Mouse (Mus musculus) intestine, embryonic 14.5 days (tissue): Measurements from ENCODE around the gene Pole4. TPM values are rescaled to one million over a fixed set of nuclear protein-coding genes. Genes with fewer than 3 reads are reported as not detected.
"Not testable (repeated sequence)": the region's sequence is repeated elsewhere in the genome, so short reads cannot be mapped to it uniquely, and the experiment has no call there.

Experiments
- ATAC-seq: fragments of 200-750 bp; cut with Nextera tagmentation; replicated peaks from 2 replicates; pipeline ENCODE4 v1.8.0; 2017; ENCODE audit warnings: low read depth, moderate number of reproducible peaks, moderate TSS enrichment, moderate library complexity; ENCODE audit not compliant: low FRiP score, low TSS enrichment
- DNase-seq: peaks from one replicate; pipeline ENCODE4 v3.0.0-alpha.2; 2018; ENCODE audit warnings: low spot score
- H3K27ac ChIP-seq: fragments of 300-500 bp; sonication (generic); 2 replicates; pipeline ENCODE4 v1.5.1; 2014; ENCODE audit warnings: low read depth, mild to moderate bottlenecking, control low read depth
- H3K27me3 ChIP-seq: fragments of 300-500 bp; sonication (generic); replicated peaks from 2 replicates; pipeline ENCODE4 v1.6.1; 2014; ENCODE audit warnings: low read length, control low read depth; ENCODE audit not compliant: control insufficient read depth, insufficient read depth
- H3K36me3 ChIP-seq: fragments of 300-500 bp; sonication (generic); 2 replicates; pipeline ENCODE4 v1.6.1; 2014; ENCODE audit warnings: low read length, control low read depth; ENCODE audit not compliant: control insufficient read depth, insufficient read depth
- H3K4me1 ChIP-seq: fragments of 300-500 bp; sonication (generic); replicated peaks from 2 replicates; pipeline ENCODE4 v1.6.1; 2014; ENCODE audit warnings: low read length, control low read depth, mixed read lengths; ENCODE audit not compliant: control insufficient read depth, insufficient read depth
- H3K4me2 ChIP-seq: fragments of 300-500 bp; sonication (generic); 2 replicates; pipeline ENCODE4 v1.6.1; 2014; ENCODE audit warnings: low read length
- H3K4me3 ChIP-seq: fragments of 300-500 bp; sonication (generic); 2 replicates; pipeline ENCODE4 v1.5.1; 2014; ENCODE audit warnings: low read depth, low read length, control low read depth, mixed read lengths
- H3K9ac ChIP-seq: fragments of 300-500 bp; sonication (generic); 2 replicates; pipeline ENCODE4 v1.6.1; 2014; ENCODE audit warnings: mild to moderate bottlenecking, low read length
- H3K9me3 ChIP-seq: fragments of 300-500 bp; sonication (generic); 2 replicates; pipeline ENCODE4 v1.6.1; 2016; ENCODE audit warnings: low read length, control low read depth; ENCODE audit not compliant: control insufficient read depth
- WGBS: fragments of 180-500 bp; shearing (Covaris S2); extraction: QIAGEN DNeasy Blood & Tissue Kit; methylation state at CpG from one replicate; pipeline ENCODE4 v1.1.7; 2014; 5-methylcytosine and 5-hydroxymethylcytosine counted together
- polyA plus RNA-seq: library from polyadenylated mRNA; unstranded; fragments of >200 nt; fragmentation: Nextera tagmentation; extraction: Ambion mirVana; gene quantifications from 2 replicates; pipeline ENCODE4 v1.2.1, GENCODE M21; 2014

The Pole4 gene
- polyA plus RNA-seq, 1 experiment from 2014 or later: 107 TPM

DNA sequence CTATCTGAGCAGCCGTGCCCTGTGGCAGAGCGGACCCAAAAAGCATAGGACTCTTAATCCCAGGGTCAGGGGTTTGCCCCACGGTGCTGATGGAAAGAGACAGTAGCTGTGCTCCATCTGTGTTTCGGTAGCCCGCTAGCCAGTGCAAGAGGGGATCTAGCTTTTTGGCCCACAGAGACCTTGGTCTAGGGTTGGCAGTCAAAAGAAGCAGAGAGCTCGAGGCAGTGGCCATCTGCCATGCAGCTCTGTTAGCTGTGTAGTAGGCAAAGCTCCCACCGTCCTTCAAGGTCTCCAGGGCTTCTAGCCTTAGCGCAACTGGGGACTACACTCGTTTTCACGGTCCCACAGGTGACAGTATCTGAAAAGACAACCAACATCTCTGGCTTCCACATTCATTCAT lies 2.1 kb upstream of the Pole4 start:
- H3K9ac ChIP-seq: no peak overlapping the region
- H3K4me3 ChIP-seq: no peak overlapping the region
- no peaks in the 10 kb centered on the region for H3K9me3 ChIP-seq
- WGBS: 92% methylated on average over 10 of the region's 10 CpGs
- no peak for DNase-seq
- H3K4me1 ChIP-seq: no peaks in the 10 kb centered on the region
- no peak overlapping the region for H3K4me2 ChIP-seq
- ATAC-seq: no peak
- no peaks in the 10 kb centered on the region for H3K36me3 ChIP-seq
- H3K27me3 ChIP-seq: no peaks in the 10 kb centered on the region
- no peak overlapping the region for H3K27ac ChIP-seq

GRCm38 (mm10) chr6:82703710-82704109 lies 1.5 kb downstream of the Pole4 start:
- ATAC-seq: no peak
- Histone ChIP-seq H3K4me3 (no peak overlapping the region), H3K9ac (no peak overlapping the region), H3K9me3 (no peaks in the 10 kb centered on the region), H3K27me3 (no peaks in the 10 kb centered on the region), H3K4me2 (no peak overlapping the region), H3K4me1 (no peaks in the 10 kb centered on the region), H3K27ac (no peak overlapping the region), H3K36me3 (no peaks in the 10 kb centered on the region)
- DNase-seq: no peak
- WGBS: 93% methylated on average over 3 of the region's 3 CpGs

- H3K36me3 ChIP-seq: no peaks in the 10 kb centered on the region
- no peak overlapping the region for H3K27ac ChIP-seq
- no peak overlapping the region for H3K4me3 ChIP-seq
- no peak overlapping the region for H3K9ac ChIP-seq
- H3K4me2 ChIP-seq: no peak overlapping the region
- no peaks in the 10 kb centered on the region for H3K4me1 ChIP-seq
- DNase-seq: peak; percentile 95
- no peaks in the 10 kb centered on the region for H3K9me3 ChIP-seq
- H3K27me3 ChIP-seq: no peaks in the 10 kb centered on the region
- peak; percentile 89 for ATAC-seq
- WGBS: 30% methylated on average over 16 of the region's 16 CpGs
Observed at GRCm38 (mm10) chr6:82702593-82703017, 2.6 kb downstream of the Pole4 start.

GRCm38 (mm10) chr6:82701296-82701695 lies 3.9 kb downstream of the Pole4 start:
- no peaks in the 10 kb centered on the region for H3K9me3 ChIP-seq
- ATAC-seq (no peak), DNase-seq (no peak)
- no peak overlapping the region for H3K4me3 ChIP-seq
- 67% methylated on average over 6 of the region's 6 CpGs for WGBS
- no peak overlapping the region for H3K9ac ChIP-seq
- H3K4me2 ChIP-seq: no peak overlapping the region
- no peaks in the 10 kb centered on the region for H3K36me3 ChIP-seq
- no peaks in the 10 kb centered on the region for H3K27me3 ChIP-seq
- no peak overlapping the region for H3K27ac ChIP-seq
- H3K4me1 ChIP-seq: no peaks in the 10 kb centered on the region

- WGBS: 47% methylated on average over 5 of the region's 5 CpGs
- no peak overlapping the region for H3K27ac ChIP-seq
- no peak overlapping the region for H3K4me2 ChIP-seq
- no peak overlapping the region for H3K9ac ChIP-seq
- H3K9me3 ChIP-seq: no peaks in the 10 kb centered on the region
- DNase-seq (no peak), ATAC-seq (no peak)
- H3K4me3 ChIP-seq: no peak overlapping the region
- no peaks in the 10 kb centered on the region for H3K27me3 ChIP-seq
- H3K4me1 ChIP-seq: no peaks in the 10 kb centered on the region
- no peaks in the 10 kb centered on the region for H3K36me3 ChIP-seq
Observed at GRCm38 (mm10) chr6:82699831-82700230, 5.3 kb downstream of the Pole4 start.

DNA sequence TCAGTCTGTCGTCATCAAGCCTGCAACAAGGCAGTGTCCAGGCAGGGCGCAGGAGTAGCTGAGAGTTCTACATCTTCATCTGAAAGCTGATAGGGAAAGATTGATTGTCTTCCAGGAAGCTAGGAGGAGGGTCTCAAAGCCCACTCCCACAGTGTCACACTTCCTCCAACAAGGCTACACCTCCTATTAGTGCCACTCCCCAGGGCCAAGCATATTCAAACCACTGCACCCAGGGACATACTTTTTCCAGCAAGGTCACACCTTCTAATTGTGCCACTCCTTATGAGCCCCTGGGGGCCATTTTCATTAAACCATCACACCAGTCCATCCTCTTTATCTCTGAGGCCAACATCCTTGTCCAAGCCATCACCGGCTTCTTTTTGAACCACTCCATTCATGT lies 8.4 kb downstream of the Pole4 start:
- Histone ChIP-seq H3K4me2 (no peak overlapping the region), H3K9me3 (no peaks in the 10 kb centered on the region), H3K27ac (no peak overlapping the region), H3K4me1 (no peaks in the 10 kb centered on the region), H3K36me3 (no peaks in the 10 kb centered on the region), H3K27me3 (no peaks in the 10 kb centered on the region), H3K9ac (no peak overlapping the region), H3K4me3 (no peak overlapping the region)
- ATAC-seq: no peak
- DNase-seq: no peak
- 87% methylated on average over 3 of the region's 3 CpGs for WGBS

- no peaks in the 10 kb centered on the region for H3K27me3 ChIP-seq
- no peaks in the 10 kb centered on the region for H3K9me3 ChIP-seq
- H3K27ac ChIP-seq: no peak overlapping the region
- no peak for DNase-seq
- H3K36me3 ChIP-seq: no peaks in the 10 kb centered on the region
- no peak for ATAC-seq
- H3K4me1 ChIP-seq: no peaks in the 10 kb centered on the region
- 54% methylated on average over 13 of the region's 13 CpGs for WGBS
- H3K4me2 ChIP-seq: no peak overlapping the region
- H3K4me3 ChIP-seq: no peak overlapping the region
- H3K9ac ChIP-seq: no peak overlapping the region
Observed at GRCm38 (mm10) chr6:82694668-82695067, 10.5 kb downstream of the Pole4 start.

DNA sequence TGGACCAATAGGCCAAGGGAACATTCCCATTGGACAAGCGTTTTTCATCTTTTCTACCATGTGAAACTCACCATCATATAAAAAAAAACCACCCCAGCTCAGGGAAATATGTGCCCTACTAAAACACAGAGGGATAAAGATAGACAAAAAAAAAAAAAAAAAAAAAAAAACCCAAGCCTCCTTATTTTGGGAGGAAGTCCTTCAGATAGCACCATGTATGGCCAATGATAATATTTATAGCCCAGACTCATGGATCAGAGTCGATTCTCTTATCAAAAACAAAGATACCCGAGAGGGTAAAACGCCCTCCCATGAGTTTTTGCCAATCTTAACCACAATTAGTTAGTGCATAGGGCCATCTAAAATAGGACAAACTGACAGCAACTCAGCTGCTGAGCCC lies 15.7 kb downstream of the Pole4 start:
- H3K4me2 ChIP-seq: no peak overlapping the region
- 82% methylated on average over 4 of the region's 4 CpGs for WGBS
- no peak overlapping the region for H3K9ac ChIP-seq
- no peak overlapping the region for H3K4me3 ChIP-seq
- ATAC-seq (no peak), DNase-seq (no peak)
- no peaks in the 10 kb centered on the region for H3K9me3 ChIP-seq
- H3K4me1 ChIP-seq: no peaks in the 10 kb centered on the region
- no peaks in the 10 kb centered on the region for H3K27me3 ChIP-seq
- H3K27ac ChIP-seq: no peak overlapping the region
- H3K36me3 ChIP-seq: no peaks in the 10 kb centered on the region

DNA sequence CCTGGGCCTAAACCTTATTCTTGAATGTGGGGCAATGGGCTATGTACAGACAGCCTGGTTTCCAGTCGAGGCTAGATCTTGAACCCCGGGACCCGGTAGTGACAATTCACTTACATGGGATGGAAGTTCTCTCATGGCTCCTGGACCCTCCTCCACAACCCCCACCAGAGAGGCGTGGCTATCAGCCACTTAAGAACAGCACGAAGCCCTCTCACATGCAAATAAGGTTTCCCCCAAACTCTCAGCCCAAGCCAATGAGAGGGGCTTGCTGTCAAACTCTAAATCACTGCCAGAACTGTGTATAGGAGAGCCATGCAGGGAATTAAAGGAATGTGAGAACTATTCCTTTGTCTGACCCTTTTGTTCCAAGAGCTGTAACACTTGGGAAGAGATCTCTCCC lies 16.6 kb downstream of the Pole4 start:
- H3K4me3 ChIP-seq, ATAC-seq, H3K36me3 ChIP-seq, H3K27me3 ChIP-seq, H3K4me2 ChIP-seq, H3K9ac ChIP-seq, H3K9me3 ChIP-seq, H3K27ac ChIP-seq, DNase-seq, H3K4me1 ChIP-seq: not testable (repeated sequence)
- WGBS: 51% methylated on average over 5 of the region's 5 CpGs
